Mouse (Mus musculus) frontal cortex, postnatal 14 days (tissue): ENCODE data around the gene Errfi1.

Experiments
- DNase-seq, 2 experiments: peaks; one replicate each; pipeline ENCODE4 v3.0.0; 2022; ENCODE audit warnings: low spot score in 2 of 2

The Errfi1 gene

DNA sequence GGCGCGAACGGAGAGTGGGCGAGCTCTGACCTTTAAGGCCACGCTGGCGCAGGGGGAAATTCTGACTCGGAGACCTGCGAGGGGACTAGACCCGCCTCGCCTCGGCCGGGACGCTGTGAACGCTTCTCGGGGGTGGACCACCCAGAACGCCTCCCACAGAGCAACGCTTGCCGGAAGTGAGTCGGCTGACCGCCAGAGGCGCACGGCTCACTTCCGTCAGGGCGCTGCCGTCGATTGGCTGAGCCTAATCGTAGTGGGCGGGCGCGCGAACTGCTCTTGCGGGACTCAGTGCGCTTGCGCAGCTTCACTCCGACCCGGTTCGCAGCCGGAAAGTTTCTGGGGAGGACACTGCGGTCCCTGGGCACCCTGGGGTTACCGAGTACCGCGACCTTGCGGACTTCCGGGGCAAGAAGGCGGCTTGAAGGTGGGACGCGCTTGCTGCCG, 60.6 kb downstream of the Errfi1 start, which contains the start of the genes Park7 and Tnfrsf9:
Gene Park7 (minus strand): TSS at position 148 of the 444 bp plus-strand sequence.
Gene Tnfrsf9 (plus strand): TSS at position 273 of the 444 bp plus-strand sequence.
- DNase-seq: peak; percentile 93 to 95

- DNase-seq: no peak
These were observed 61.6 kb downstream of the Errfi1 start for GRCm38 (mm10) chr4:150915181-150915906.

DNA sequence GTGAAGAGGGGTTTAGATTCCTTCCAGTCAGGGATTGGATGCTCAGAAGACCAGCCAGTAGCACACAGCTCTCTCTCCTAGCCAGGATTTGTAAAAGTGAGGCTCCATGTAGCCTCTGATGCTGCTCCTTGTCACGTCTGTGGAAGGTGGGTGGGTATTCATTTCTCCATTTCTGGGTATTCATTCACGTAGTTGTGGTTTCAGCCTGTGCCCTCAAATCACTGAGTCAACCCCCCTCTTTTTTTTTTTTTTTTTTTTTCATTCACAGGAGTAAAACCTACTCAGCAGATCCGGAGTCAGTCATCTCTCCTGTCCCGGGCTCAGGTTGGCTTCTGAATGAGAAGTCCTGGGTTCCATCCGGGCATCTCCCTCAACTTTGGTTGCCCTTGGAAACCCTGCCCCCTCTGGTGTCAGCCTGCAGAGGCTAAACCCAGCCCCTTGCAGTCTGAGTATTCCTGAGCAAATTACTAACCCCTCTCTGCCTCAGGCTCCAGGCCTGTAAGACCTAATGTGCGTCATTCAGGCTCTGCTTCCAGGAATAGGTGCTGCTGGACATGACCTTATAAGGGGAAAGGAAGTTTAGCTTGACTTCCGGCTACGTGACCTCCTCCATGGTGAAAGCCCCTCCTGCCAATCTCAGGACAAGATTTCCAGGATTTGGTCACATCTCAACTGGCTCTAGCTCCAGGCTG, 63.8 kb downstream of the Errfi1 start:
- DNase-seq: no peak
